Mouse (Mus musculus) thymus, adult 2 months (tissue): ENCODE results near the gene Atp6v0a4. TPM values are rescaled to one million over a fixed set of nuclear protein-coding genes. Genes with fewer than 3 reads are reported as not detected.

Experiments
- DNase-seq: peaks from one replicate; pipeline ENCODE4 v3.0.0; 2021
- H3K27ac ChIP-seq: fragments of 200-500 bp; 2 replicates; pipeline ENCODE4 v1.5.1; 2012; ENCODE audit warnings: low read length, control low read depth; ENCODE audit not compliant: control insufficient read depth, insufficient read depth
- H3K27me3 ChIP-seq: fragments of 200-500 bp; 2 replicates; pipeline ENCODE4 v1.6.1; 2012; ENCODE audit warnings: mild to moderate bottlenecking, low read length, moderate library complexity, mixed read lengths; ENCODE audit not compliant: control insufficient read depth, insufficient read depth
- H3K36me3 ChIP-seq: fragments of 200-500 bp; 2 replicates; pipeline ENCODE4 v1.6.1; 2012; ENCODE audit warnings: mild to moderate bottlenecking, low read length, moderate library complexity; ENCODE audit not compliant: control insufficient read depth, insufficient read depth
- H3K4me1 ChIP-seq: fragments of 200-500 bp; replicated peaks from 2 replicates; pipeline ENCODE4 v1.6.1; 2012; ENCODE audit warnings: low read length; ENCODE audit not compliant: control insufficient read depth, insufficient read depth
- H3K4me3 ChIP-seq: fragments of 200-500 bp; 2 replicates; pipeline ENCODE4 v1.5.1; 2012; ENCODE audit warnings: mild to moderate bottlenecking, low read length, control low read depth, moderate library complexity; ENCODE audit not compliant: control insufficient read depth, insufficient read depth
- CTCF ChIP-seq: fragments of 200-500 bp; IDR thresholded peaks from 2 replicates; pipeline ENCODE4 v1.5.1; 2012; ENCODE audit warnings: mild to moderate bottlenecking, control low read depth, low read length, moderate library complexity, borderline replicate concordance; ENCODE audit not compliant: control insufficient read depth, poor library complexity, insufficient read depth; ENCODE audit errors: extremely low read depth
- POLR2A ChIP-seq: fragments of 200-500 bp; IDR thresholded peaks from 2 replicates; pipeline ENCODE4 v1.6.1; 2012; ENCODE audit warnings: mild to moderate bottlenecking, low read length, control low read depth, moderate library complexity; ENCODE audit not compliant: control insufficient read depth, poor library complexity, insufficient read depth; ENCODE audit errors: extremely low read depth
- WGBS: fragments of 180-500 bp; shearing (Covaris S2); methylation state at CpG from one replicate; pipeline ENCODE4 v1.1.7; 2018; 5-methylcytosine and 5-hydroxymethylcytosine counted together
- polyA plus RNA-seq: library from polyadenylated mRNA; depleted of rRNA; stranded (reverse); fragments of >200 nt; gene quantifications from 2 replicates; pipeline ENCODE4 v1.2.3, GENCODE M21; 2012

Gene Atp6v0a4
- polyA plus RNA-seq, 1 experiment = 0.54 TPM

GRCm38 (mm10) chr6:38144161-38144998, 20.0 kb upstream of the Atp6v0a4 start:
- DNase-seq = no peak
- Histone ChIP-seq H3K4me3 (no peak overlapping the region), H3K4me1 (peaks cover 6% of the 10 kb centered on the region; the same call in 1 of the 2 replicates), H3K36me3 (no peaks in the 10 kb centered on the region), H3K27ac (no peak overlapping the region), H3K27me3 (no peaks in the 10 kb centered on the region)
- WGBS = 92% methylated on average over 9 of the region's 9 CpGs
- TF ChIP-seq POLR2A = no peak
- TF ChIP-seq CTCF = no peak

GRCm38 (mm10) chr6:38140402-38140801, 16.0 kb upstream of the Atp6v0a4 start:
- DNase-seq = no peak
- TF ChIP-seq CTCF (no peak), POLR2A (no peak)

GRCm38 (mm10) chr6:38139086-38139485, 14.7 kb upstream of the Atp6v0a4 start:
- 93% methylated on average over 3 of the region's 3 CpGs for WGBS
- TF ChIP-seq POLR2A (no peak), CTCF (no peak)
- Histone ChIP-seq H3K4me1 (no peaks in the 10 kb centered on the region), H3K27ac (no peak overlapping the region), H3K4me3 (no peak overlapping the region), H3K36me3 (no peaks in the 10 kb centered on the region), H3K27me3 (no peaks in the 10 kb centered on the region)
- DNase-seq = no peak

More at GRCm38 (mm10) chr6:38140402-38140801, 16.0 kb upstream of the Atp6v0a4 start:
- Histone ChIP-seq H3K4me3 (no peak overlapping the region), H3K27me3 (no peaks in the 10 kb centered on the region), H3K4me1 (no peaks in the 10 kb centered on the region), H3K27ac (no peak overlapping the region), H3K36me3 (no peaks in the 10 kb centered on the region)
- WGBS = 97% methylated on average over 9 of the region's 9 CpGs

- H3K36me3 ChIP-seq = no peaks in the 10 kb centered on the region
- no peak for TF ChIP-seq CTCF
- TF ChIP-seq POLR2A = no peak
- H3K4me3 ChIP-seq = no peak overlapping the region
- no peaks in the 10 kb centered on the region for H3K27me3 ChIP-seq
- 91% methylated on average over 8 of the region's 8 CpGs for WGBS
- no peaks in the 10 kb centered on the region for H3K4me1 ChIP-seq
- DNase-seq = no peak
- no peak overlapping the region for H3K27ac ChIP-seq
Observed at GRCm38 (mm10) chr6:38134806-38135559, 10.6 kb upstream of the Atp6v0a4 start.

GRCm38 (mm10) chr6:38131801-38132231, 7.4 kb upstream of the Atp6v0a4 start:
- H3K27ac ChIP-seq = no peak overlapping the region
- 90% methylated on average over 4 of the region's 4 CpGs for WGBS
- TF ChIP-seq POLR2A (no peak), CTCF (no peak)
- H3K4me1 ChIP-seq = no peaks in the 10 kb centered on the region
- no peak for DNase-seq
- no peaks in the 10 kb centered on the region for H3K36me3 ChIP-seq
- H3K4me3 ChIP-seq = no peak overlapping the region
- no peaks in the 10 kb centered on the region for H3K27me3 ChIP-seq

GRCm38 (mm10) chr6:38129883-38130282, 5.5 kb upstream of the Atp6v0a4 start:
- Histone ChIP-seq H3K27ac (no peak overlapping the region), H3K4me1 (no peaks in the 10 kb centered on the region), H3K4me3 (no peak overlapping the region), H3K27me3 (no peaks in the 10 kb centered on the region), H3K36me3 (no peaks in the 10 kb centered on the region)
- TF ChIP-seq POLR2A = no peak
- TF ChIP-seq CTCF = no peak
- no peak for DNase-seq
- 97% methylated on average over 5 of the region's 5 CpGs for WGBS
